Mouse (Mus musculus) E14TG2a.4 (cell line): ENCODE data around the gene Dapl1.

Source experiments
- H3K27me3 ChIP-seq: 2 replicates; pipeline ENCODE4 v1.6.1; 2014; ENCODE audit warnings: low read length, control low read depth; ENCODE audit not compliant: insufficient read depth
- H3K36me3 ChIP-seq: 2 replicates; pipeline ENCODE4 v1.6.1; 2014; ENCODE audit warnings: low read length, control low read depth; ENCODE audit not compliant: insufficient read depth
- H3K4me1 ChIP-seq: replicated peaks from 2 replicates; pipeline ENCODE4 v1.6.1; 2014; ENCODE audit warnings: low read depth, low read length, control low read depth
- H3K4me3 ChIP-seq: replicated peaks from 2 replicates; pipeline ENCODE4 v1.5.1; 2014; ENCODE audit warnings: mild to moderate bottlenecking, low read length
- H3K9me3 ChIP-seq: 2 replicates; pipeline ENCODE4 v1.6.1; 2014; ENCODE audit warnings: low read length, control low read depth
- CTCF ChIP-seq: conservative IDR thresholded peaks from 2 replicates; pipeline ENCODE4 v1.5.1; 2014; ENCODE audit warnings: low read length
- NANOG ChIP-seq: IDR thresholded peaks from 2 replicates; pipeline ENCODE4 v1.6.1; 2014; ENCODE audit warnings: borderline replicate concordance, low read length, mixed read lengths
- POU5F1 ChIP-seq: IDR thresholded peaks from 2 replicates; pipeline ENCODE4 v1.6.1; 2014; ENCODE audit warnings: low read length, borderline replicate concordance

The Dapl1 gene

GRCm38 (mm10) chr2:59486196-59486845, 1.9 kb downstream of the Dapl1 start:
- TF ChIP-seq CTCF (no peak), NANOG (no peak), POU5F1 (no peak)
- H3K27me3 ChIP-seq: no peaks in the 10 kb centered on the region
- no peaks in the 10 kb centered on the region for H3K36me3 ChIP-seq
- no peak overlapping the region for H3K4me3 ChIP-seq
- no peaks in the 10 kb centered on the region for H3K9me3 ChIP-seq
- H3K4me1 ChIP-seq: peaks cover 23% of the 10 kb centered on the region

GRCm38 (mm10) chr2:59488235-59488634, 3.8 kb downstream of the Dapl1 start:
- H3K27me3 ChIP-seq: no peaks in the 10 kb centered on the region
- TF ChIP-seq CTCF (no peak), POU5F1 (no peak), NANOG (no peak)
- peaks cover 16% of the 10 kb centered on the region for H3K4me1 ChIP-seq
- no peak overlapping the region for H3K4me3 ChIP-seq
- no peaks in the 10 kb centered on the region for H3K36me3 ChIP-seq
- no peaks in the 10 kb centered on the region for H3K9me3 ChIP-seq

GRCm38 (mm10) chr2:59490353-59490752, 5.9 kb downstream of the Dapl1 start:
- TF ChIP-seq CTCF (peak; percentile 27), POU5F1 (no peak), NANOG (no peak)

GRCm38 (mm10) chr2:59493445-59494085, 9.1 kb downstream of the Dapl1 start:
- no peaks in the 10 kb centered on the region for H3K9me3 ChIP-seq
- H3K36me3 ChIP-seq: no peaks in the 10 kb centered on the region
- no peak overlapping the region for H3K4me3 ChIP-seq
- H3K4me1 ChIP-seq: no peaks in the 10 kb centered on the region
- no peaks in the 10 kb centered on the region for H3K27me3 ChIP-seq
- TF ChIP-seq POU5F1 (no peak), NANOG (no peak), CTCF (no peak)

More at GRCm38 (mm10) chr2:59490353-59490752, 5.9 kb downstream of the Dapl1 start:
- H3K36me3 ChIP-seq: no peaks in the 10 kb centered on the region
- H3K27me3 ChIP-seq: no peaks in the 10 kb centered on the region
- H3K4me1 ChIP-seq: peaks cover 13% of the 10 kb centered on the region
- H3K4me3 ChIP-seq: no peak overlapping the region
- H3K9me3 ChIP-seq: no peaks in the 10 kb centered on the region

GRCm38 (mm10) chr2:59499146-59499545, 14.7 kb downstream of the Dapl1 start:
- H3K4me3 ChIP-seq: no peak overlapping the region
- H3K36me3 ChIP-seq: no peaks in the 10 kb centered on the region
- no peaks in the 10 kb centered on the region for H3K9me3 ChIP-seq
- no peaks in the 10 kb centered on the region for H3K4me1 ChIP-seq
- no peak for TF ChIP-seq CTCF
- no peak for TF ChIP-seq POU5F1
- no peak for TF ChIP-seq NANOG
- H3K27me3 ChIP-seq: no peaks in the 10 kb centered on the region

GRCm38 (mm10) chr2:59499717-59500116, 15.3 kb downstream of the Dapl1 start:
- no peaks in the 10 kb centered on the region for H3K4me1 ChIP-seq
- no peaks in the 10 kb centered on the region for H3K36me3 ChIP-seq
- TF ChIP-seq NANOG (no peak), POU5F1 (no peak), CTCF (no peak)
- no peaks in the 10 kb centered on the region for H3K27me3 ChIP-seq
- H3K4me3 ChIP-seq: no peak overlapping the region
- H3K9me3 ChIP-seq: no peaks in the 10 kb centered on the region

GRCm38 (mm10) chr2:59509061-59509460, 24.6 kb downstream of the Dapl1 start:
- TF ChIP-seq CTCF: no peak
- TF ChIP-seq POU5F1: no peak
- no peak for TF ChIP-seq NANOG
- H3K27me3 ChIP-seq: 0 out of 2 replicates have a peak, but pooled peaks cover 2% of the 10 kb centered on the region
- peaks cover 4% of the 10 kb centered on the region; the same call in 1 of the 2 replicates for H3K4me1 ChIP-seq
- H3K36me3 ChIP-seq: no peaks in the 10 kb centered on the region
- no peak overlapping the region for H3K4me3 ChIP-seq
- H3K9me3 ChIP-seq: 0 out of 2 replicates have a peak, but pooled peaks cover 5% of the 10 kb centered on the region

- TF ChIP-seq NANOG (no peak), CTCF (no peak), POU5F1 (no peak)
- peaks cover 4% of the 10 kb centered on the region; the same call in 1 of the 2 replicates for H3K4me1 ChIP-seq
- 0 out of 2 replicates have a peak, but pooled peaks cover 5% of the 10 kb centered on the region for H3K9me3 ChIP-seq
Measured at GRCm38 (mm10) chr2:59510416-59510815, 26.0 kb downstream of the Dapl1 start.

GRCm38 (mm10) chr2:59510882-59511281, 26.4 kb downstream of the Dapl1 start:
- no peaks in the 10 kb centered on the region for H3K36me3 ChIP-seq
- TF ChIP-seq NANOG: no peak
- TF ChIP-seq POU5F1: no peak
- no peak for TF ChIP-seq CTCF
- H3K4me3 ChIP-seq: no peak overlapping the region
- peaks cover 4% of the 10 kb centered on the region; the same call in 1 of the 2 replicates for H3K4me1 ChIP-seq
- 0 out of 2 replicates have a peak, but pooled peaks cover 2% of the 10 kb centered on the region for H3K27me3 ChIP-seq
- H3K9me3 ChIP-seq: 0 out of 2 replicates have a peak, but pooled peaks cover 5% of the 10 kb centered on the region

More at GRCm38 (mm10) chr2:59510416-59510815, 26.0 kb downstream of the Dapl1 start:
- no peaks in the 10 kb centered on the region for H3K36me3 ChIP-seq
- H3K4me3 ChIP-seq: no peak overlapping the region
- H3K27me3 ChIP-seq: 0 out of 2 replicates have a peak, but pooled peaks cover 2% of the 10 kb centered on the region
